Mouse (Mus musculus): ENCODE results near the gene Ilvbl.

The Ilvbl gene

DNA sequence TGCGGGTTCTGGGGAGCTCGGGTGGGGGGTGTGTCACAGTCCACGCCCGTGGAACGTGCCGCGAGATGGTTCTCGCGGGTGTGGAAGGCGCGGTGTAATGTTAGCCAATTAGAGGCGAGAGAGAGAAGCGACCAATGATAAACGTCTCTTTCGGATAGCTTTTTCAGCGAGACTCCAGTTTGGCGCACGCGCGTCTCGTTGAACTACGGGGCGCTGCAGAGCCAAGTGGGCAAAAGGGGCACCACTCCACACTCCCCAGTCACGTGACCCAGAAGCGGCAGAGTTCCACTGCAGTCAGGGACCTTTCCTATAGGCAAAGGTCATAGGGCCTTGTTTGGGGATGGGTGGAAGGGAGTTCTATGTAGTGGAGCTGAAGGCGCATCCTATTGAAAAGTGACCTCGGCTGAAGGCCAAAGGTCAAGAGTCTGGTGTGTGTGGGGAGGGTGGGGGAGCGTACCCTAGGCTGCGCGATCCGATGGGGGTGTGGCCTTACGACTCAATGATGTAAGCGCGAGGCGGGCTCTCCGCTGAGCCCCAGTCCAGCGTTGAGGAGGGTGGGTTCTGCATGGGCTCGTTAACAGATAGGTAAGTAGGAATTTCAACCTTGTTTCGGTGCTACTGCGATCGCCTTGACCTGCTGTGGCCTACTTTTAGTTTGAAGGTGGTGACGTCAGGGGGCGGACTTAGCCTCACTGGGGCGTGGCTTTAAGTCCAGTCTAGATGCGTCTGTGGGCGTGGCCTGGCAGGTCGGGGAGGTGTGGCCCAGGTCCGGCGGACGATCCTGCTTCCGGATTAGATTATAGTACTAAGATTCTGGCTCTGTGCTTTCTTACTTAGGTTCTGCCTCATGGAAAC, at the start of gene Ilvbl:
TSS of gene Ilvbl (plus strand) at position 97 of the 855 bp plus-strand sequence.
- peak; percentile 98 for DNase-seq (ENCODE audit: low read depth, low spot score)

DNA sequence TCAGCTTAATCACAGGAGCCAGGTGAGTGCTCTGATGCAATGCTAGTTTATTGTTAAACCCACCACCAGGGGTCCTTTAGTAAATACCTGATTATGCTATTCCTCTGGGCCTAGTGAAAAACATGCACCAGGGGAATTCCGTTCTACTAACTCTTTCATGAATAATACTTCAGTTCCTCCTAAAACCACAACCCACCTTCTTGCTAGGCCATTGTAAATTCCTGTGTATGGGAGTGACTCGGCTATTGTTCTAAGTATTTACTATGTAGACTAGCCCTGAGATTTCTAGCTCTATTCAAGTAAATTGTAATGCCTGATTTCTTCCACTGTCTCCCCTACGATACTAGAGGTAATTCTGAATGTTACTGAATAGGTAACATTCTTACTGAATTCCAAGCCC, 49.1 kb upstream of the Ilvbl start:
- DNase-seq (ENCODE audit: low read depth, low spot score), result peak; percentile 54

DNA sequence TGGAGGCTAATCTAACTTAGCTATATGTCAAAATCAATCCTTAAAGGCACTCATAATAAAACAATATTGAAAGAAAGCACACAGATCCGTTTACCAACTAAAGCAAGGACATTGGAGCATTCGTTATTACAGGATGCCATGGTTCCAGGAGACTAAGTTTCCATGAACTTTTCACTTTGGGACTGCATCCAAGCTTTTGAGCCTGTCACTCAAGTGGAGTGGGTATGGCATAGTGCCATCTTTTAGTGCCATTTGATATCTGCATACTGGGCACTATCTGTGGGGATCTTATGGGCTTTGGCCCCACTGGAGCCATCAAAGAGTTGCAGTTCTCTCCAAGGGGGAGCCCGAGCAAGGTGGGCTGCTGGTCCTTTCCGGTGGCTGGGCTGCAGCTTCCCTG, 48.6 kb upstream of the Ilvbl start:
- DNase-seq (ENCODE audit: low read depth, low spot score), result no peak

DNA sequence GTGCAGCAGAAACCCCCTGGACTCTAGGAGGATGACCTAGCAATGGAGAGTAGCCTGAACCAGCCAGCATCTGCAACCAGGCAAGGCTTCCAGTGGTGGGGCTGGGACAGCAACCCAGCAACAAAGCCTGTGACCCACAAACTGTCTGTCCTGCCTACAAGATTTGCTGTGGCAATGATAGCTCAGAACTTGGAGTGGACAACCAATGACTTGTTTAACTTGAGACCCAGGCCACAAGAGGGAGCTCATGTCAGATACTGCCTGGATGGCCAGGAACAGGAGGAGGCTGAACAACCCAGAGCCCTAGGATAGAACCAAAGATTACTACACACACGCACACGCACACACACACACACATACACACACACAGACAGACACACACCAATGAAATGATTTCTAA, 33.2 kb upstream of the Ilvbl start:
- peak; percentile 51 for DNase-seq (ENCODE audit: low read depth, low spot score)

DNA sequence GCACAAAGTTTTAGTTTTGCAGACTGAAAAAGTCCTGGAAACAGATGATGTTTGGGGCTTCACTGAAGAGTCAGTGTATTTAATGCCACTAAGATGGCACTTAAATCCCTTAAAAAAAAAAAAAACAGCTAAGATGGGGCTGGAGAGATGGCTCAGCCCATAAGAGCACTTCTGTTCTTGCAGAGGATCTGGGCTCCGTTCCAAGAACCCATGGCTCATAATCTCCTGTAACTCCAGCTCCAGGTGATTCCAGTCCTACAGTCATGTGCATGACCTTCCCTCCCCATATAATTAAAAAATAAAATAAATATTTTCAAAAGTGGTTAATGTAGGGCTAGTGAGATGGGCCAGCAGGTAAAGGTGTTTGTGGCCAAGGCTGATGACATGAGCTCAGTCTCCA, 9.1 kb upstream of the Ilvbl start:
- DNase-seq (ENCODE audit: low read depth, low spot score), result no peak

DNA sequence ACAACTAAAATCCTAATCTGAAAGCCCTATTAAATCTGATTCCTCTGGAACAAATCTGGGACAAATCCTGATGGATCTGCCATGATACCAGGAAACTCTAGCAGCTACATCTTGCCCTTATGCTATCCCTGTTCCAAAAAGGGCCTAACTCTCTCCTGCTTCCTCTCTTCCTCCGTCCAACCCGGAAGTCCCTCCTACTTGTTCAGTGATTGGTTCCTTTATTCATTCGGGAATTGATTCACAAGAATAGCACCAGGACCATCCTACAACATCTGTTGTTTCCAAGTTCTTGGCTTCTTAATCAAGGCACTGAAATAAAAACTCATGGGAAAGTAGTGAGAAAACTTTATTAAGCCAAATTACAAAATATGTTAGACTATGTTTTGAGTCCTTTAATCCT, 5.0 kb upstream of the Ilvbl start:
- DNase-seq (ENCODE audit: low read depth, low spot score), result no peak

DNA sequence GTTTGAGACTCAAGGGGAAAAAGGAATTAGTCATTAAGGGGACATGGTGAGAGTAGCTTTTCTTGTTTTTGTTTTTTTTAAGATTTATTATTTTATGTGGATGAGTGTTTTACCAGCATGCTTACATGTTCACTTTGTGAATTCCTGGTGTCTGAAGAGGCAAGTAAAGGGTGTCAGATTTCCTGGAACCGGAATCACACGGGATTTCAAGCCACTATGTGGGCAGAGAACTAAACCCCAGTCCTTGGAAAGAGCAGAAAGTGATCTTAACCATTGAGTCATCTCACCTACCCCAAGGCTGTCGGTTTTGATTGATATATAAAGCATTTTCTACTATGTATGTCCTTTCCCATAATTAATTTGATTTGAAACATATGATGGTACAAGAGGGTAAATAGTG, 4.5 kb upstream of the Ilvbl start:
- DNase-seq (ENCODE audit: low read depth, low spot score), result no peak

DNA sequence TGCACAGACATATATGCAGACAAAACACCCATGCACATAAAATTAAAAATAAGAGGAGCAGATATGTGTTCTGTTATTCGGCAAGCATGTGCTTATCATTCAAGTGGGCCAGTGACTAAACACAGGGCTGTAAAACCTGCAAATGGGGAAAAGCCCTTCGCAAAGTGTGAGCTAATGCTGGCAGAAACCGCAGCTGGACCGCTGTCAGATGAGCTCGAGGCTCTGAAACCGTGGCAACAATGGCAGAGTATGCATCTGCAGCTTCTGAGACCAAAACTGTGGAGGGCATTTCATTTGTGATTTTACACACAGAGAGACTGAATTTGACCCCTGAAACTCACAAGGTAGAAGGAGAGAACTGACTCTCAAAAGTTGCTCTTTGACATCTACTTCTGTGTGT, 3.7 kb upstream of the Ilvbl start:
- no peak for DNase-seq (ENCODE audit: low read depth, low spot score)

DNA sequence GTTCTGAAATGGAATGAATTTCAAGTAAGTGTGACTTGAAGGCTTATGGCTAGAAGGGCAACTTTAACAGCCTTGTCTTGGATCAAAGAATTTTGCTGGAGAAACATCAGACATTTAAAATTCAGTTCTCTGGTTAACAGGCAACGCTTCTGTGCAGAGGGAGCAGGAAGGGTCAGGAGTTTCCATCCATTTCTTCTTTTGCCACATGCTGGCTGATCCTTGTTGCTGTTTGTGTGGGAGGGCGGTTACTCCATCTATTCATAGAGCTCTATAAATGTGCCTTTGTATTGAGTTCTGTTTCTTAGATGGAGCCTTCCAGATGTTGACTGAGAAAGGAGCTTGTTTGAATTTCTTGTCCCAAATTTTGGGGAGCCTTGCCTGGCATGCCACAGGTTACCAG, 3.2 kb upstream of the Ilvbl start:
- DNase-seq (ENCODE audit: low read depth, low spot score), result no peak

DNA sequence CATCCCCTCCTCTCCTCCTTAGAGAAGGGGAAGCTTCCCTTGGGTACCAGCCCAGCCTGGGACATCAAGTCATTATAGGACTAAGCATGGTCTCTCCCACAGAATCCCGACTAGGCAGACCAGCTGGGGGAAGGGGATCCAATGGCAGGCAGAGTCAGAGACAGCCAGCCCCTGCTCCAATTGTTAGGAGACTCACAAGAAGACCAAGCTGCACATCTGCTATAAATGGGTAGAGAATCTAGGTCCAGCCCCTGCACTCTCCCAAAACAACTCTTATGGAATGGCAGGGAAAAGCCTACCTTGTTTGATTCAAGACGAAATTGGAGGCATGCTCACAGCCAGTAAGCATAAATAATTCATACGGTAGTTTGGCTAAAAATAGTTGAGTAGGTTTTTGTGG, 920 bp upstream of the Ilvbl start:
- DNase-seq (ENCODE audit: low read depth, low spot score), result no peak

DNA sequence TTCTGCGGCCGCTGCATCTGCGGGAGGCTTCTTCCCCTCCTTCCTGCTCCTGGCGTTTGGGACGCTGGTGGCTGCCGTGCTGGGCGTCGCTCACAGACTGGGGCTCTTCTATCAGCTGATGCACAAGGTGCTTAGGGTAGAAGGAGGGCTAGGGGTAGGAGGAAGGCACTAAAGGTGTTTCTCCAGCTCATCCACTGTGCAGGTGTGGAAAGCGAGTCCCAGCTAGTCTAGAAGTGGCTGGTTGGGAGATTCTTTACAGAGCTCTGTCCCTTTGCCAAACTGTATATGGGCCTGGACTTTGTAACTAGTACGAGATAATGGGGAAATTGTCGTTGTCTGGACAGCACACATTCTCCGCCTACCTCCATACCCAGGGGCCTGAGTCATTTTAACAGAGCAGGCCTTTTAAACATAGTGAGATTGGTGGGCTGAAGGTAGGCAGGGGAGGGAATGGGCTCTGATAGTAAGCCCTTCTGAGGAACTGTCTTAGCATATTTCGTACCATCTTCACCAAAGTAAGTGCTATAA, 1.0 kb downstream of the Ilvbl start:
- no peak for DNase-seq (ENCODE audit: low read depth, low spot score)

DNA sequence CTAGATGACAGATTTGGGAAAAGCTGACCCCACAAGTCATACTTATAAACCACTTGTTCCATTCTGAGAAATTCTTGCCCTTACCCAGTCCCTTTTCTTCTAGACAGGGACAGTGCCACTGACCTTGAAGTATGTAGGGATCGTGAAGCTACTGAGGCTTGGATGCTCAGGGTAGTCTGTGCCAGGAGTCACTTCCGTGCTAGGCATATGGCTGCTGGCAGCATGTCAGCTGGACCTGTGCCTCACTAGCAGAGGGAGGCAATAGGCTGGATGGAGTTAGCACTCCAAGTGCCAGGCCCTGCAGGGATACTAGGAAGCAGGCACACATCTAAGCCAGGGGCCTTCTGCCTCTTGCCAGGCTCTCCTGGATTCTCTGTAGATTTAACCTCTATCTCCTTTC, 1.5 kb downstream of the Ilvbl start:
- DNase-seq (ENCODE audit: low read depth, low spot score), result no peak

DNA sequence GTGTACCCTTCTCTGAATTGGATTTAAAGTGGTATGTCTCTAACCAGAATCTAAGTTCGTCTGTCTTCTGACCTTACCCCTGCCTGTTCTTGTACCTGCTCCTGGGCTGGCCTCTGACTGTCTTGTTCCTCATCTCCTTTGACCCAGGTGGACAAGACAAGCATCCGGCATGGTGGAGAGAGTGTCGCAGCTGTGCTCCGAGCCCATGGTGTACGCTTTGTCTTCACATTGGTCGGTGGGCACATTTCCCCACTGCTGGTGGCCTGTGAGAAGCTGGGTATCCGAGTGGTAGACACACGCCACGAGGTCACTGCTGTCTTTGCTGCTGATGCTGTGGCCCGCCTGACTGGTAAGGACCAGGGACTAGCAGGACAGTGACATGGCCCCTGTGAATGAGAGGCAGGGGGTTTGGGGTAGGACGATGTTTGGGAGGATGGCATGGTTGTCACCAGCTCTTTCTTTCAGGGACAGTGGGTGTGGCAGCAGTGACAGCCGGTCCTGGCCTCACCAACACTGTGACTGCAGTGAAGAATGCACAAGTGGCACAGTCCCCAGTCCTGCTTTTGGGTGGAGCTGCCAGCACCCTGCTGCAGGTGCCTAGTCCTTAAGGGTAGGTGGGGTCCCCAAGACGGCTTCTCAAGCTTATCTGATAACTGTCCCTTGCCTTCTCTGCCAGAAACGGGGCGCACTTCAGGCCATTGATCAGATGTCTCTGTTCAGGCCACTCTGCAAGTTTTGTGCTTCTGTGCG, 2.5 kb downstream of the Ilvbl start:
- no peak for DNase-seq (ENCODE audit: low read depth, low spot score)

DNA sequence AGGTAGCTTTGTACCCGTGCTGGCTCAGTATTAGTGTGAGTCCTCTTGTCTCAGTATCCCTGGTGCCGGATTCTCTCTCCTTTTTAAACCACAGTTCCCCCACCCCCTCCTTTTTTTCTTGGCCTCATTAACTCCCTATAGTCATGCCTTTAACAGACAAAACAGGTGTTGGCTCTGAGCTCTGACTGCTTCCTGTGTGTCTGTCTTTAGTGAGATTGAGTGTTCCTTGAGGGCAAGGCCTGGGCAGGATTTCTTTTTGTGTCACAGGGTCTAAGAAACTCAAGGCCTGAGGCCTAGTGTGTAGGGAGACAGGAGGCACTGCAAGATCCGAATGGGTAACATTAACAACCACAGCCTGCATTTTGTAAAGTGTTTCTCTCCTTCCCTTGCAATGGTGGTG, 4.1 kb downstream of the Ilvbl start:
- no peak for DNase-seq (ENCODE audit: low read depth, low spot score)

DNA sequence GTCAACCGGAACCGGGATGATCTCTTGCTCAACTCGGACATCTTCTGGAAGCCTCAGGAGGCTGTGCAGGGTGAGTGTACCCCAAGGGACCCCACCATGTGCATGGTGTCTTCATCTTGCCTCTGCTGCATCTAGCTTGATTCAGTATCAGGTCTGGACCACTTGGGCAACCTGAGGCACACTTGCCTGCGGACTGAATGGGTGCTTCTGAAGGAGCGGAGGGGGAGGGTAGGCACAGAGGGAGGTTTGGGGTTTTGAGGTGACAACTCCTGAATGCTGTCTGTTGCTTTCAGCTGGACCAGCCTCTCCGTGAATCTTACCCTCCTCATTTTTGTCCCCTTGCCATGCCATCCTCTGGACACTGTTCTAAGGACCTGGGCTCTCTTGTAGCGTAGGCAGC, 7.0 kb downstream of the Ilvbl start:
- DNase-seq (ENCODE audit: low read depth, low spot score), result no peak

DNA sequence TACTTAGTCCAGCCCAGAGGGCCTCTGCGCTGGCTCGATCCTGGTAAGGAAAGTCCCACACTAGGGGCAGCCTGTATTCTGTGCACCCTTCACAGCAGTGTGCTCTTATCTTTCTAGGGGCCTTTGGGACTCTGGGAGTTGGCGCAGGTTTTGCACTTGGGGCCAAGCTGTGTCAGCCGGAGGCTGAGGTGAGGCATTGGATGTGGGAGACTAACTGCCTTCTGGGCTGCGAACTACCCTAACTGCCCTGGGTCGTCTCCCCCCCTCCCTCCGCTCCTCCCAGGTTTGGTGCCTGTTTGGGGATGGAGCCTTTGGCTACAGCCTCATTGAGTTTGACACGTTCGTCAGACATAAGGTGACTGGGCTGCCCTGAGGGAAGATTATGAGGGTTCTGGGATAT, 9.2 kb downstream of the Ilvbl start:
- DNase-seq (ENCODE audit: low read depth, low spot score), result no peak

DNA sequence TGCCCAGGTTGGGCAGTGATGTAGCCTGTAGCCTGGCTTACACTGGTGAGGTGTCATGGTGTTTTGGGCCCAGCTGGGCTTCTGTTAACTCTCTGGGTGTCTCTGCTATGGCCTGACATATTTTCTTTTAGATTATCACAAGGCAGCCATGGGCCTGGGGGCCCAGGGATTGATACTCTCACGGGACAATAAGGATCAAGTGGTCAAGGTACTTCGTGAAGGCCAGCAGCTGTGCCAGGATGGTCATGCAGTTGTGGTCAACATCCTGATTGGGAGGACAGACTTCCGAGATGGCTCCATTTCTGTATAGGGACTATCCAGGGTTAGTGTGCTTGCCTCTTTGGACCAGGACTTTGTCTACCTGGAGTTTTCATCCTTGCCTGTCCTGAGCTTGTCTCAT, 9.8 kb downstream of the Ilvbl start:
- no peak for DNase-seq (ENCODE audit: low read depth, low spot score)

DNA sequence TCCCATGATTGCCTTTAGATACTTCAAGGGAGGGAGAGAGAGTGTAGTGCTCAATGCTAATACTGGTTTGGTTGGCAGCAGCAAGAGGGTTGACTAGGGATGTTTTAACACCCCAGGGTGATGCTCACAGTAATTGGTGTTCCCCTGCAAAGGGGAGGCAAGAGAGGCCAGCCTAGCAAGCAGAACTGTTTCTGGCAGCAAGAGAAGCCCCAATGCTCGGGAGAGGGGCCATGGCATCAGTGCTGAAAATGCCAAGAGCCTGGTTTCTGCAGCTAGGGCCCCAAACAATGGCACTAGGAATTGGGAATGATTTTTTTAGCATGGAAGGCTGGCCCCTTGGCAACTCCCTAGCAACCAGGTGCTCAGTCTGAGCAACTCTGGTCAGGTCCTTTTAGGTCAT, 10.8 kb downstream of the Ilvbl start:
- no peak for DNase-seq (ENCODE audit: low read depth, low spot score)

DNA sequence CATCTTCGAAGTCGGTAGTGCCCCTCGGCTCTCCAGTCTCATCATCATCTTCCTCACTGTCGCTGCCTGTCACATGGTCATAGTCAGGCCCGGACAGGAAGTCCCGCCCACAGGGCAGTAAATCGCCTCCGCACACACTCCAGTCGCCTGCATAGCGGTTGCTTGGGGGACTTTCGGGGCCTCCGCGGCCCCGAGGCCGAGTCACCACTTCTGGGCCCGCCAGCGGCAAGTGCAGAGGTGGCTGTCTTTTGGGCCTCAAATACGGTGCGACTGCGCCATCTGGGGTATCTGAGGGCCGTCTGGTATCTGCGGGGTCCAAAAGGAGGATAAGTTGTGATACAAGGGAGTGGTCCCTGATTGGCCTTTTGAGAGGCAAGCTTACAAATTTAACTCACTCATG, 11.5 kb downstream of the Ilvbl start:
- no peak for DNase-seq (ENCODE audit: low read depth, low spot score)

DNA sequence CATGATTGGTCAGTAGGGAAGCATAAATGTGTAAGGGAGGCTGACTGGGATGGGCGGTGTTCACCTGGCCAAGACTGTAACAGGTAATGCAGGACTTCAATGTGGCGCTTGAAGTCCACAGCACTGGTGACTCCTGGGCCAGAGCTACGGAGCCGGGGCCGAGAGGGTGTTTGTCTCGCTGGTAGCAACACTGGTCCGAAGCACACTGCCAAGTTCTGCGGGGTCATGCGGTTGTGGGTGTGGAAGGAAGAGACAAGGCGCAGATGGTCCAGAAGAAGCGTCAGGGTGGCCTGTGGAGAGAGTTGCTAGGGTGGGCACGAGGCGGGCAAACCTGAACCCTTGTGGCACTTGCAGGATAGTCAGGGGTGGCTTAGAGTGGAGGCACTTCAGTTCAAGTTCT, 11.9 kb downstream of the Ilvbl start:
- no peak for DNase-seq (ENCODE audit: low read depth, low spot score)

DNA sequence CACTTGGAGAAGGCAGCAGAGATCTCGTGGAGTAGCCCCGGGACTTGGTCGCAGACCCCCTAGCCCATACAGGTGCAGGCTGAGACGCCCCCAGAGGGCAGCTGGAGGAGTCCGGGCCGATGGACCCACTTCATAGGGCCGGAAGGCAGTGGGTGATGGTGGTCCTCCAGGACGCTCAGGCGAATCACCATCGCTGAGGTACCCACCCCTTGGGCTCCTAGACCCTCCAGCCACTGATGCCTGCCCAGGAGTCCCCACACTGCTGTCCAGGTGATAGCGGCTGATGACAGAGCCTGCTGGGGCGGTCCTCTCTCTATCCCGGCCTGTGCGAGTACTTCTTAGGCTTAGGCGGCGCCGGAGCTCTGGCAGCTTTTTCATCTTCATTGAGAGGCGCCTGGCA, 15.1 kb downstream of the Ilvbl start:
- DNase-seq (ENCODE audit: low read depth, low spot score), result no peak

DNA sequence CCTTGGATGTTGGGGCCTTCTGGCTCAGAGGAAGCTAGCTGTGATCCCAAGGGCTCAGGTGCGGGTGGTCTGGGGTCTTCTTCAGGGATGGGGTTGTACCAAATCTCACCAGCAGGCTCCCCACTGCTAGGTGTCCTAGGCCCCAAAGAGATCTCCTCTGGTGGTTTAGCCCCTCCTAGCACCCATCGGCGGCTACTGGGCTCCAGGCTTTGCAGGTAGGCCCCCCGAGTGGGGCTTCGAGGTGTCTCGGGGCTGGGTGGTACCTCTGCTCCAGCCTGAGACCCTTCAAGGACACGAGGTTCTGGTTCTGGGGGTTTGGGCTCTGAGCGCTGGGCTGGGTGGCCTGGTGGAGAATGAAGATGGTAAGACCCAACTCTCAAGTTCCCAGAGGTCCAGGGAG, 15.8 kb downstream of the Ilvbl start:
- no peak for DNase-seq (ENCODE audit: low read depth, low spot score)

DNA sequence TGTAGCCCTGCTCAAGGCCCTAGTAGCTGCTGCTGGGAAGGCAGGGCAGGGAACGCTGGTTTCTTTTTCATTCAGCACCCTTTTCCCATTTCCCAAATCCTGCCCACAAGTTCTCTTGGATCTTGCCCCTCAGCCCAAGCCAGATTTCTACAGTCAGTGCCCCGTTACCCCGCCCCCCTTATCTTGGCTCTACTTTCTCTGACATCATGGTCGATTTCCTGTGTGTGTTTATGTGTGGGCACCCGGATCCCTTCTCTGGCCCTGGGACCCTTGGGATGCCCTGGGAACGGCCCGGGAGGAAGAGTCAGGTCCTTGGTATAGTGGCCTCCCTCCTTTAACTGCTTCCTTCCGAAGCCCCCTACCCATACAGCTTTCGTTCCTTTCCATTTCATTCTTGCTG, 16.6 kb downstream of the Ilvbl start:
- DNase-seq (ENCODE audit: low read depth, low spot score), result no peak

Data from ZHBTc4 (cell line).